Mouse (Mus musculus) limb, embryonic 12.5 days (tissue): ENCODE data around the gene Sdhc. TPM values are rescaled to one million over a fixed set of nuclear protein-coding genes. Genes with fewer than 3 reads are reported as not detected.

Experiments
- ATAC-seq: fragments of 200-750 bp; cut with Nextera tagmentation; 2 replicates; pipeline ENCODE4 v1.8.0; 2017; ENCODE audit warnings: low read depth, moderate TSS enrichment; ENCODE audit not compliant: insufficient number of reproducible peaks, insufficient read depth, low FRiP score, low TSS enrichment
- H3K27ac ChIP-seq: fragments of 300-500 bp; sonication (generic); 2 replicates; pipeline ENCODE4 v1.5.1; 2016; ENCODE audit warnings: mild to moderate bottlenecking, moderate library complexity
- H3K27me3 ChIP-seq: fragments of 300-500 bp; sonication (generic); 2 replicates; pipeline ENCODE4 v1.6.1; 2016; ENCODE audit warnings: mild to moderate bottlenecking, moderate library complexity
- H3K36me3 ChIP-seq: fragments of 300-500 bp; sonication (generic); 2 replicates; pipeline ENCODE4 v1.6.1; 2016; ENCODE audit warnings: mild to moderate bottlenecking, moderate library complexity
- H3K4me1 ChIP-seq: fragments of 300-500 bp; sonication (generic); replicated peaks from 2 replicates; pipeline ENCODE4 v1.6.1; 2016
- H3K4me2 ChIP-seq: fragments of 300-500 bp; sonication (generic); 2 replicates; pipeline ENCODE4 v1.6.1; 2016; ENCODE audit warnings: mild to moderate bottlenecking, moderate library complexity
- H3K4me3 ChIP-seq: fragments of 300-500 bp; sonication (generic); replicated peaks from 2 replicates; pipeline ENCODE4 v1.5.1; 2016; ENCODE audit warnings: mild to moderate bottlenecking
- H3K9ac ChIP-seq: fragments of 300-500 bp; sonication (generic); replicated peaks from 2 replicates; pipeline ENCODE4 v1.6.1; 2016; ENCODE audit warnings: mild to moderate bottlenecking, moderate library complexity
- H3K9me3 ChIP-seq: fragments of 300-500 bp; sonication (generic); 2 replicates; pipeline ENCODE4 v1.6.1; 2016; ENCODE audit warnings: mild to moderate bottlenecking, moderate library complexity
- WGBS: fragments of 180-500 bp; shearing (Covaris S2); methylation state at CpG from one replicate; pipeline ENCODE4 v1.1.7; 2016; 5-methylcytosine and 5-hydroxymethylcytosine counted together
- polyA plus RNA-seq: library from polyadenylated mRNA; unstranded; fragments of >200 nt; fragmentation: Nextera tagmentation; extraction: Ambion mirVana; gene quantifications from 2 replicates; pipeline ENCODE4 v1.2.1, GENCODE M21; 2016

Gene Sdhc
- polyA plus RNA-seq, 1 experiment from 2014 or later: 182 TPM

- H3K4me1 ChIP-seq: no peaks in the 10 kb centered on the region
- H3K9ac ChIP-seq: no peak overlapping the region
- no peak overlapping the region for H3K4me3 ChIP-seq
- H3K27ac ChIP-seq: no peak overlapping the region
- H3K4me2 ChIP-seq: no peak overlapping the region
- H3K27me3 ChIP-seq: no peaks in the 10 kb centered on the region
- 96% methylated on average over 1 of the region's 1 CpGs for WGBS
- H3K9me3 ChIP-seq: no peaks in the 10 kb centered on the region
- no peak for ATAC-seq
- peaks cover 84% of the 10 kb centered on the region for H3K36me3 ChIP-seq
Observed at GRCm38 (mm10) chr1:171130971-171131370, 19.4 kb downstream of the Sdhc start.

GRCm38 (mm10) chr1:171129251-171129650, 21.2 kb downstream of the Sdhc start:
- H3K9ac ChIP-seq: no peak overlapping the region
- peaks cover 66% of the 10 kb centered on the region for H3K36me3 ChIP-seq
- WGBS: 75% methylated on average over 7 of the region's 7 CpGs
- H3K9me3 ChIP-seq: no peaks in the 10 kb centered on the region
- ATAC-seq: no peak
- H3K27me3 ChIP-seq: no peaks in the 10 kb centered on the region
- H3K4me2 ChIP-seq: no peak overlapping the region
- no peak overlapping the region for H3K27ac ChIP-seq
- no peak overlapping the region for H3K4me3 ChIP-seq
- no peaks in the 10 kb centered on the region for H3K4me1 ChIP-seq

GRCm38 (mm10) chr1:171124398-171124797, 26.0 kb downstream of the Sdhc start:
- Histone ChIP-seq H3K36me3 (peaks cover 21% of the 10 kb centered on the region), H3K9me3 (no peaks in the 10 kb centered on the region), H3K9ac (no peak overlapping the region), H3K27me3 (no peaks in the 10 kb centered on the region), H3K27ac (no peak overlapping the region), H3K4me3 (no peak overlapping the region), H3K4me1 (peaks cover 4% of the 10 kb centered on the region; the same call in 1 of the 2 replicates), H3K4me2 (no peak overlapping the region)
- WGBS: 87% methylated on average over 5 of the region's 5 CpGs
- ATAC-seq: no peak

- ATAC-seq: no peak
- Histone ChIP-seq H3K9me3 (no peaks in the 10 kb centered on the region), H3K36me3 (peaks cover 6% of the 10 kb centered on the region; the same call in 1 of the 2 replicates), H3K27me3 (no peaks in the 10 kb centered on the region), H3K4me1 (peaks cover 4% of the 10 kb centered on the region; the same call in 1 of the 2 replicates), H3K27ac (no peak overlapping the region), H3K4me3 (no peak overlapping the region), H3K4me2 (no peak overlapping the region), H3K9ac (no peak overlapping the region)
- 35% methylated on average over 7 of the region's 7 CpGs for WGBS
Observed at GRCm38 (mm10) chr1:171122932-171123331, 27.5 kb downstream of the Sdhc start.

GRCm38 (mm10) chr1:171121839-171122238, 28.6 kb downstream of the Sdhc start:
- WGBS: 53% methylated on average over 5 of the region's 5 CpGs
- Histone ChIP-seq H3K27me3 (no peaks in the 10 kb centered on the region), H3K9me3 (no peaks in the 10 kb centered on the region), H3K4me1 (peaks cover 4% of the 10 kb centered on the region; the same call in 1 of the 2 replicates), H3K36me3 (no peaks in the 10 kb centered on the region), H3K27ac (no peak overlapping the region), H3K9ac (no peak overlapping the region), H3K4me2 (no peak overlapping the region), H3K4me3 (no peak overlapping the region)
- peak; percentile 38; the same call in 1 of the 2 replicates for ATAC-seq

GRCm38 (mm10) chr1:171120893-171121292, 29.5 kb downstream of the Sdhc start:
- no peak overlapping the region for H3K4me2 ChIP-seq
- ATAC-seq: no peak
- no peaks in the 10 kb centered on the region for H3K9me3 ChIP-seq
- no peak overlapping the region for H3K9ac ChIP-seq
- H3K4me3 ChIP-seq: no peak overlapping the region
- H3K27ac ChIP-seq: no peak overlapping the region
- 13% methylated on average over 3 of the region's 3 CpGs for WGBS
- no peaks in the 10 kb centered on the region for H3K27me3 ChIP-seq
- peaks cover 4% of the 10 kb centered on the region; the same call in 1 of the 2 replicates for H3K4me1 ChIP-seq
- H3K36me3 ChIP-seq: no peaks in the 10 kb centered on the region

- H3K9me3 ChIP-seq: no peaks in the 10 kb centered on the region
- H3K27ac ChIP-seq: no peak overlapping the region
- H3K9ac ChIP-seq: no peak overlapping the region
- H3K4me3 ChIP-seq: no peak overlapping the region
- H3K4me2 ChIP-seq: no peak overlapping the region
- H3K4me1 ChIP-seq: peaks cover 4% of the 10 kb centered on the region; the same call in 1 of the 2 replicates
- no peak for ATAC-seq
- WGBS: 85% methylated on average over 14 of the region's 14 CpGs
- no peaks in the 10 kb centered on the region for H3K36me3 ChIP-seq
- H3K27me3 ChIP-seq: no peaks in the 10 kb centered on the region
Observed at GRCm38 (mm10) chr1:171119405-171119804, 31.0 kb downstream of the Sdhc start.

- Histone ChIP-seq H3K27me3 (no peaks in the 10 kb centered on the region), H3K9me3 (no peaks in the 10 kb centered on the region), H3K4me2 (no peak overlapping the region), H3K4me1 (peaks cover 4% of the 10 kb centered on the region; the same call in 1 of the 2 replicates), H3K9ac (no peak overlapping the region), H3K4me3 (no peak overlapping the region), H3K27ac (no peak overlapping the region), H3K36me3 (no peaks in the 10 kb centered on the region)
- 89% methylated on average over 5 of the region's 5 CpGs for WGBS
- ATAC-seq: no peak
Observed at GRCm38 (mm10) chr1:171118996-171119395, 31.4 kb downstream of the Sdhc start.

DNA sequence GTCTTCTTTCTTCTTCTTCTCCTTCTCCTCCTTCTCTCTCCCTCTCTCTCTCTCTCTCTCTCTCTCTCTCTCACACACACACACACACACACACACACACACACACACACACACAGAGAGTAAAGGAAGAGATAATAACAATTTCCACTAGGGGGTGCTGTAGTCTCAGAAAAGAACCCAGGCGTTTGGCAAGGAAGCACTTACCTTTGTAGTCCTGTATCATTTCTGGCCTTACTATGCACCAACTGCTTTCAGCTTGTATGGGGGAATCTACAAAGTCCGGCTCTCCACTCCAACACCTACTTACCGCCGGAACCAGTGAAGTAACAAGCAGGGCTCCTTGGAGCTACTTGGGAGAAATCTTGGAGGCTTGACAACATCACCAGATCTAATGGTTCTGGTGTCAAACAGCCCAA, 32.1 kb downstream of the Sdhc start:
- Histone ChIP-seq H3K9me3 (no peaks in the 10 kb centered on the region), H3K9ac (no peak overlapping the region), H3K4me1 (peaks cover 8% of the 10 kb centered on the region), H3K36me3 (no peaks in the 10 kb centered on the region), H3K27me3 (no peaks in the 10 kb centered on the region), H3K4me3 (no peak overlapping the region), H3K27ac (no peak overlapping the region), H3K4me2 (no peak overlapping the region)
- WGBS: 13% methylated on average over 4 of the region's 4 CpGs
- ATAC-seq: no peak

DNA sequence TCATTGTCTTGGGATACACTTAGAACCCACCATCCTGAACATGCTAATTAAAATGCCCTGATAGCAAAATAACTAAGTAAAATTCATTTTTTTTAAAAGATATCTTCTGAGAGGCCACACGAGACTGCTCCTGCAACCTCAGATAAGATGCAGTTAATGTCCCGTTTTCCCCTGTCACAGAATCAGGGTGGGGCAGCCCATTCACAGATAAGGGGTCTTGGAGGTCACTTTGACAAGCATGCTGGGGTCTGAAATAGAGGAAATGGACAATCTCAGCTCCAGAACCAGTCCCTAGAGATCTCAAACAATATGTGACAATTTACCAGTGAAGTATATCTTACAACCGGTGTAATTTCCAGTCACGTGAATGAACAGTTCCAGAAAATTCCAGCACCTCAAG, 34.1 kb downstream of the Sdhc start:
- WGBS: 68% methylated on average over 4 of the region's 4 CpGs
- no peaks in the 10 kb centered on the region for H3K9me3 ChIP-seq
- no peak overlapping the region for H3K4me2 ChIP-seq
- no peaks in the 10 kb centered on the region for H3K36me3 ChIP-seq
- H3K4me3 ChIP-seq: no peak overlapping the region
- peaks cover 3% of the 10 kb centered on the region; the same call in 1 of the 2 replicates for H3K4me1 ChIP-seq
- no peak for ATAC-seq
- H3K27me3 ChIP-seq: no peaks in the 10 kb centered on the region
- no peak overlapping the region for H3K9ac ChIP-seq
- no peak overlapping the region for H3K27ac ChIP-seq

- Histone ChIP-seq H3K9me3 (no peaks in the 10 kb centered on the region), H3K27ac (peak within 1 kb of the TSS; percentile 82), H3K4me3 (peak within 1 kb of the TSS; percentile 57), H3K9ac (peak within 1 kb of the TSS; percentile 67), H3K36me3 (no peaks in the 10 kb centered on the region), H3K27me3 (no peaks in the 10 kb centered on the region), H3K4me2 (peak within 1 kb of the TSS; percentile 73), H3K4me1 (peaks cover 9% of the 10 kb centered on the region)
- ATAC-seq: 0 out of 2 replicates have a peak, but pooled peaks have one; percentile 16
- under 1% methylated on average over 24 of the region's 24 CpGs for WGBS
Observed at GRCm38 (mm10) chr1:171113873-171114299, 36.5 kb downstream of the Sdhc start, which contains the start of gene Cfap126. Gene Cfap126, plus strand, starts transcription at chr1:171113918.

- no peak overlapping the region for H3K4me3 ChIP-seq
- peaks cover 9% of the 10 kb centered on the region for H3K4me1 ChIP-seq
- ATAC-seq: no peak
- 78% methylated on average over 4 of the region's 4 CpGs for WGBS
- H3K36me3 ChIP-seq: no peaks in the 10 kb centered on the region
- H3K9me3 ChIP-seq: no peaks in the 10 kb centered on the region
- no peak overlapping the region for H3K4me2 ChIP-seq
- no peak overlapping the region for H3K9ac ChIP-seq
- no peak overlapping the region for H3K27ac ChIP-seq
- H3K27me3 ChIP-seq: no peaks in the 10 kb centered on the region
Observed at GRCm38 (mm10) chr1:171112986-171113385, 37.4 kb downstream of the Sdhc start.
